Mouse (Mus musculus) testis, postnatal 14 days (tissue): ENCODE data around the gene Epb41l2.

Experiments used
- DNase-seq: peaks from one replicate; pipeline ENCODE4 v3.0.0; 2021; ENCODE audit warnings: low spot score

The Epb41l2 gene

DNA sequence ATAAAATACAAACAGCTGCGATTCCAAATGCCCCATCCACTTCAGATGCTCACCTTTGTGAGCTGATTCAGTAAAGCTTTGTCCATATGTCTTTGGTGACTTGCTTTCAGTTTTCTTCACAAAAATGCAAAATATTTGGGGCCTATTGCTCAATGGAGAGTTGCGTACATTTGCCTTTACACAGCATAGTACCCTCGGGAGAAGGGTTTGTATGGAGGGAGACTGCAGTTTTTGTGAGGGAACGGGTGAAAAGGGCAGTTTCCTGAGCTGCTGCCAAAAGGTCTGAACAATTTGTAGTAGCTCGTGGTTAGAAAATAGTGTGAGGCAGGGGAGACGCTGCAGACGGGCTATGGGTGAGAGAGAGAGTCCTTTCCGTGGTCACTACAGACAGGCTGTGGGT, 40.5 kb downstream of the Epb41l2 start:
- DNase-seq: no peak

GRCm38 (mm10) chr10:25400646-25401045, 41.0 kb downstream of the Epb41l2 start:
- DNase-seq: no peak

DNA sequence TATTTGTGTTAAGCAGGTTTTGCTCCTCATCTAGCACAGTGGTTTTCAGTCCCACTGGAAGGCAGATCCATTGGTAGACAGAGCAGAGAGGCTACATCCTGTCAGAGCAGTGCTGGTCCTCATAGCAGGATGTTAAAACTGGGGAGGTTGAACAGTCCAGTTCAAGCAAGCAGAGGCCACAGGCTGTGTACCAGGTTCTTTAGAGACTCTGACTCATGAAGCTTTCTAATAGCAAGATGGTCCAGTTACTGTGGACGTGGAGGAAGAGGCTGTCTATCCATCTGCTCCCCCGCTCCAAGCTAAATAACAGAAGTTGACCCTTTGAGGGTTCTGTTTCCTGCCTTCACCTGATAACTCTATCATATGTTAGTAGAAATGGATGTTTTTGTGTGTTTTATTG, 41.8 kb downstream of the Epb41l2 start:
- no peak for DNase-seq

DNA sequence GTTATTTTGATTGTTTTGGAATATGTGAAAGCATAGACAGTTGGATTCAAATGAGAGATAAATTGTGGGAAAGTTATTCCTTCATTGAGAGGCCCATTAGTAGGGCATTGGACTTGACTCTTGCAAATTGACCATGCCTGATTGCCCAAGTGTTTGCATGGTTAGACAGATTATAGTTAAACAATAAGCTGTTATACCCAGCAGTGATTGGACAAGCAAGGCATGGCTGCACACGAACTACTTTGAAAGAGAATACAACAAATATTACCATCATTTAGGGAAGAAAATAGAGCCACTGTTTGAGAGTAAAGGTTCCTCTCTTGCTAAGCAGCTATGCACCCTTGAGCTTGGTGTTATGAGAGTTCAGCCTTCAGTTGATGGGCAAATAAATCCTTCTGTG, 43.3 kb downstream of the Epb41l2 start:
- DNase-seq: no peak

GRCm38 (mm10) chr10:25403813-25404701, 44.5 kb downstream of the Epb41l2 start:
- no peak for DNase-seq

- DNase-seq: no peak
Observed at GRCm38 (mm10) chr10:25404702-25405098, 45.1 kb downstream of the Epb41l2 start.

DNA sequence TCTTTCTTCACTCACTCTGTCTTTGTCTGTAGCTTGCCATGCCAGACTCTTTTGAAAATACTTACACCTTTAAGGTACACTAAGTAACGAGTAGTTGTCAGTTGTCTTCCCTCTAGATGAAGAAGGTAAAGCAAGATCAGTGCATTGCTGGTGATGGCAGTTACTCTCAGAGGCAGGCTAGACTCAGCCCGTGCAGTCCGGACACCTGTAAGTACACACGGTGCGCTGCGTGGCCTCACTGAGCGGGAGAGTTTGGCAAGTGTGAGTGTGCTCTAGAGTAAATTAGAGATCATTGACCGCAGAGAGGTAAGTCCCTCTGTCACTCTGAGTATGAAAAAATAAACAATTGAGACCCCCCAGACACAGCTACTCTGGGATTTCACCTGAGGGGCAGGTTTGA, 46.0 kb downstream of the Epb41l2 start:
- DNase-seq: no peak

GRCm38 (mm10) chr10:25406695-25407094, 47.1 kb downstream of the Epb41l2 start:
- DNase-seq: no peak

GRCm38 (mm10) chr10:25408136-25408650, 48.6 kb downstream of the Epb41l2 start:
- no peak for DNase-seq

DNA sequence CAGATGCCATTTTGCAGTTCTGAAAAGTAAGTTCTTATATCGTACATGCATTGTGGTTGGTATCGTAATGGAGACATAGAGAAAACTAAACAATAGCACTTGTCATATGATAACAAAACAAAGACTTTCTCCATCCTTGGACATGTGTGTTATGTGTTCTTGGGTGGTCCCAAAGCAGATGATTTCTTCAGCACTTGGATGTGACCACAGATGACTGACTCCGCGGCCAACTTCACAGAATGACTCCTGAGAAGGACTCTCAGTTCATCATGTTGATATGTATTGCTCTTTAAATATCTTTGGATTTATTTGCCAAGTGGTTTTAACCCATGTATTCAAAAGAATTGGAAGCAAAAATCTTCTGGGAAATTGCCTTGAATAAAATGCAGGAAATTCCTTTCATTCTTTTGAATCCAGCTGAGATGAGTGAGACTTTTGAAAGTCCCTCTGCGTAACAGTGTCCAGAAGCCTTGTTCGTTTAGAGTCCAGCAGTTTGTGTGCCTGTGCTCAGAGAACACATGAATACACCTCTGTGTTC, 52.3 kb downstream of the Epb41l2 start:
- no peak for DNase-seq

DNA sequence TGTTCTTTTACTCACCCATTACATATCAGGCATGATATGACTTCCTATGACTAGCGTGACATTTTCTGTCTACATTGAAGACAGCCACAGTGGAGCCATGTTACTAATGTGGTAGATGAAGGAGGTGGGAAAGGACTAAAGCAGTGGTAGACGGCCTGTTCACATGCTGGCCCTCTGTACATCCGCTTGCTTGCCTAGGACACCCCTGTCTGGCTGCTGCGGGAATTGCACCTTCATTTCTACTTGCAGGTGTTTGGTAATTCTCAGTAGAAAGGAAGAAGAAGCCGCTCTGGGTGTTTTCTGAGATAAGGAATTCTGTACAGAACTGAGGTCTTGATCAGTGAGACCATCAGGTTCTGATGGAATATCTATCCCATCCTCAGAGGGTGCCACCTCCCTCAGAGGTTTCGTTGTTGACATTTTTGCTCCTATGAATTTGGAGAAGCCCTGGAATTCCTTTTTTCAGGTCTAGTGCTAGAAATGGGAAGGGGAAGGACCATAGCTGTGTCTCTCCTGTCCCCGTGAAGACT, 55.7 kb downstream of the Epb41l2 start:
- DNase-seq: no peak

- no peak for DNase-seq
Observed at GRCm38 (mm10) chr10:25416696-25417095, 57.1 kb downstream of the Epb41l2 start.

DNA sequence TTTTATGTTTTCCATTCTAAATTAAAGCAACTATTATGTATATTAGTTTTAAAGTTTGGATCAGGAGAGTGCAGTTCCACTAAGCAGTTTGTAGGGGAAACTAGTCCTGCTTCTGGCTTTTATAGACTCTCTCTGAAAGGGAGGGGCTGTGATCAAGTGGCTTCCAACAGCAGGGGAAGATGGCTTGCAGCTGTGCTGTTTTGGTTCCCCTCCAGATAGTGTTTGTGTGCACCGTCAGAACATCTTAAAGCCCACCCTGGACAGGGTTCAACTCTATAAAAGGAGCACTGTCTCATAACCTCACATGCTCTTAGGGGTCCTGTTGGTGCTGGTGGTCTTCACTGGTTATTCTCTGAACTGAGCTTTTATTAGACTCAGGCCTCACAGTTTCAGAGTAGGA, 66.5 kb downstream of the Epb41l2 start:
- no peak for DNase-seq

GRCm38 (mm10) chr10:25426814-25427213, 67.2 kb downstream of the Epb41l2 start:
- no peak for DNase-seq

DNA sequence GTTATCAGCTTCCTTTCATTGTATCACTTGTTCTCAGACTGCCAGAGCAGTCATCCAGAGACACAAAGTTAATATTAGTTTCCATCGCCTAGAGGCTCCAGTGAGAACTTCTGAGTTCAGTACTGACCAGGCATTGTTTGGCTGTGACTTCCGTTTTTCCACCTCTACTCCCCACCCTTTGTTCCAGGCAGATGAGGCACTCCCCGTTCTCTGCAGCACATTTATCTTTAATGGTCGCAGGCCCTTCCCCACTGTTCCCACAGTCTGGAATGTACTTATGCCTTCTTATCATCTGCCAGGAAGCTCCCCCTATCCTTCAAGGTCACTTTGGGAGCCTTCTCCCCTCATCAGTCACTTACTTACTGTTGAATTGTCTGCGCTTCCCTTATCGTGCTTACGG, 67.9 kb downstream of the Epb41l2 start:
- peak; percentile 84 for DNase-seq

GRCm38 (mm10) chr10:25428658-25429057, 69.1 kb downstream of the Epb41l2 start:
- no peak for DNase-seq

- no peak for DNase-seq
Observed at GRCm38 (mm10) chr10:25429346-25429745, 69.7 kb downstream of the Epb41l2 start.

DNA sequence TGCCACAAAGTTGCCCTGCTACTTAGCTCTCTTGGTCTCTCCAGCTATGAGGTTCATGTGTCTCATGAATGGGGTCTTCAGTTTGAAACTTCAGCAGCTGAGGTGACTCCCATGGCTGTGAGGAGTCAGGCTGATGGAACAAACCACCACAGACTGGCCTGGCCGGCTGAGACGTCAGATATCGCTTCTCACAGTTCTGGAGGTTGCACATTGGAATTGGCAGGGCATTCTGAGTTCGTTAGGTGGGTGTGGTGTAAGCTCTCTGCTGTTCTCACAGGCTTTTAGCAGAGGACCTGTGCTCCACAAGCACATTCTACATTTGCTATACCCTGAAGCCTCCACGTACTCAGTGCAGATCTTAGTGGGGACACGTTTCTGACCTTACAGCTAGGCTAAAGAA, 71.3 kb downstream of the Epb41l2 start:
- no peak for DNase-seq

DNA sequence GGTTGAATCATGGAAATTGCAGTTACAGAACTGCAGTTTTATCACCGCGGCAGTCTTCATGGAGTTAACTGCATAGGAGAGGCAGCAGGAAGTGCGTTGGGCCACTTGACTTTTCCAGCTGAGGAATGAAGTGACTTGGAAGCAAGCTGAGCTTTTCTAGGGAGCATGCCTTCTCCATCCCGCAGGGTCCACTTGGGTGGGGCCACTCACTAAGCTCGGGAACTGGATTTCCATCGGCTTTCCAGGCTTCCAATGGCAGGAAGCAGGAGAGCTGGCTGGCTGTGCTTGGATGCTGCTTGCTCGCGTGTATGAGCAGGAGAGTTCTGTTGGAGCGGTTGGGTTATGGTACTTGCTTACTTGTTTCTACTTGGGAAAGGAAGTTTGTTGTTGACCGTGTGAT, 72.8 kb downstream of the Epb41l2 start:
- no peak for DNase-seq

DNA sequence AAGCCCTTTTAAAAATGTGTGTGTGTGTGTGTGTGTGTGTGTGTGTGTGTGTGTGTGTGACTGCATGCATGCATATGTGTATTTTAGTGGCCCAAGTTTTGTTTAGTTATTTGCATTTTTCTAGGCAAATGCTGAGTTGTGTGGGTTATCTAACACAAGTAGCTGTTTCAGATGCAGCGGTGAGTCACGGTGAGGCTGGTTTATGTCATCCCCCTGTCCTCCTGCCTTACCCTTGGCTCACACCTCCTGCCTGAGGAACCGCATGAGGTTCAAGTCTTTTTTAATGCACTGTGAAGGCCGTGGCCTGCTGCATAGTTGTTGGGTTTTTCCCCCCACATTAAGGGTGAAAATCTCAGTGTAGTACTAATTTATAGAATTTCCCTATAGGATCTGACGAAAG, 73.3 kb downstream of the Epb41l2 start:
- DNase-seq: no peak

DNA sequence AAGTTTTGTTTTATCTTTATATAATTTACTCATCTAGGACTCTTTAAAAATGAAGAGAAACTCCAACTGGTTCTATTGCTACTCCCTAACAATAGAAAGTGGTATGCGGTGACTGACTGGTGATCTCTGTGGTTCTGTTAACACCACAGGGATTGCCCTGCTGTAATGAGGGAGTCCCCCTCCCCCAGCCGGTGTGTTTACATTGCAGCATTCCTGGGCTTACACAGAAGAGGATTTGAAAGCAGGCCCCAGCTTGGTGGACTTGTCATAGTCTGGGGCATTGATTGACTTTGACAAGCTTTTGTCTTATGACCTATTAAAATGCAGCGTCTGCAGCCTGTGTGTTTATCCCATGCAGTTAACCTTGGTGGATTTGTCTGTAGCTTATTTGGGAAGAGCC, 73.9 kb downstream of the Epb41l2 start:
- no peak for DNase-seq

DNA sequence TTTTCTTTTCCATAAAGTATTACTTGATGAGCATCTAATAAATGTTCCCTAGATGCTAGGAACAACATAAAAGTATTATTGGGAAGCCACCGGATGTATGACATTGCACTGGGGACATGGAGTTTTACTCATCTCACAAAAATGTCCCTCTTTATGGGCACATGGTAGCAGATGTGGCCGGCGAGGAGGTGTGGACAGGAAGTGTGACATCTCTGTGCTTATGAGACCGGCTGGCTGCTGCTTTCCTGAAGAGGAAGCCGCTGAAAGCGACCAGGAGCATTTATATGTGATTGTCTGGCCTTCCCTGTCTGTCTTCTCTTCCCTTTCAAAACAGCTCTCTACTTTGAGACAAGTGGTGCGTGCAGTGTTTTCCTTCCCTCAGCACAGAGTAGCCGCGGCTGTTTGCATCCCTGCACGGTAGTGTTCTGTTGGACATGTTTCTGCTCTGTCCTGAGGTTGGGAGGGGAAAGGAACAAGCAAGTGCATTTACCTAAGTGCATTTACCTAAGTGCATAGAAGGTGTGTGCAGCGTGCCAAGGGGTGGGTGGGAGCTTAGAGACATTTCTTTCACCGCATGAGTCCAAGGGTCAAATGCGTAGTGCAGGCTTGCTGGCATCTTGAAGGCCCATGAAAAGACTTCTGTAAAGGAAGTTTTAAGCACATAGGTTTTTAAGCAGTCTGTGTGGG, 74.9 kb downstream of the Epb41l2 start:
- no peak for DNase-seq
